20 mouse cellular contexts compared by ENCODE assay signal in the genomic region with DNA sequence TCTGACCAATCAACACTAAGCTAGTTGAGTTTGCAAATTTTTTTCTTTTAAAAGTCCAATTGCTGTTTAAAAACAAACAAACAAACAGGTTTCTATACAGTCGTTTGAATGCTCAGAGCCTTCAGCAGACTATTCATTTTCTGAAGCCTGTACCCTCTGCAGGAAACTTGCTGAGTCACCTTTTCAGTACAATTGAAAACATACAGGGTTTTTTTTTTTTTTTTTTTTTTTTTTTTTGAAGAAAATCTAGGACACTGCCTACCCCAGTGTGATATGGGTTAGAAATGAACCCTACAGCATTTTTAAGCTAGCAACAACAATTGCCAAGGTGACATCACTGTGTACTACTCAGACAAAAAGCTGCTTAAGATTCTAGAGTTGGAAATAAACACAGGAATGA. TPM values are rescaled to one million over a fixed set of nuclear protein-coding genes. Genes with fewer than 3 reads are reported as not detected.
DNase-seq lines count a peak whose midpoint lies in the region; ATAC-seq and TF ChIP-seq lines count a peak whose summit lies in the region.
"Had no signal": no experiment of that assay in that cellular context is flagged by ENCODE, and none has a peak within 500 bp of the region (broad histone marks: within the 10 kb centered on the region; RNA-seq: fewer than 3 reads in every experiment).

No protein-coding gene starts in this region.

- TF ChIP-seq CTCF in hindbrain, postnatal 0 days (IDR thresholded peaks at IDR 0.05; ENCODE audit: low read depth), result no peak

- H3K27me3 ChIP-seq in hindbrain, postnatal 0 days (ENCODE audit: insufficient read depth, low read length), result no peaks in the 10 kb centered on the region
- no peaks in the 10 kb centered on the region for H3K27me3 ChIP-seq in hindbrain, embryonic 12.5 days
- H3K27me3 ChIP-seq: embryonic facial prominence, embryonic 12.5 days; midbrain, embryonic 12.5 days had no signal

- no peak overlapping the region for H3K27ac ChIP-seq in hindbrain, postnatal 0 days
- no peak overlapping the region for H3K27ac ChIP-seq in hindbrain, embryonic 12.5 days
- H3K27ac ChIP-seq: embryonic facial prominence, embryonic 12.5 days; midbrain, embryonic 12.5 days had no signal

- no peak overlapping the region for H3K4me3 ChIP-seq in hindbrain, postnatal 0 days (ENCODE audit: low read length)
- no peak overlapping the region for H3K4me3 ChIP-seq in hindbrain, embryonic 12.5 days
- H3K4me3 ChIP-seq: embryonic facial prominence, embryonic 12.5 days; midbrain, embryonic 12.5 days had no signal

- WGBS in hindbrain, postnatal 0 days, result 25% methylated on average over 1 of the region's 1 CpGs
- 41% methylated on average over 1 of the region's 1 CpGs for WGBS in hindbrain, embryonic 12.5 days

- ATAC-seq in hindbrain, postnatal 0 days, result 0 out of 2 replicates have a peak, but pooled peaks have one; percentile 15
- ATAC-seq in hindbrain, embryonic 12.5 days (ENCODE audit: low FRiP score), result no peak

- no peaks in the 10 kb centered on the region for H3K4me1 ChIP-seq in hindbrain, postnatal 0 days (ENCODE audit: insufficient read depth, low read length)
- peaks cover 6% of the 10 kb centered on the region for H3K4me1 ChIP-seq in hindbrain, embryonic 12.5 days

- peak; percentile 27 for DNase-seq in hindbrain, postnatal 0 days (ENCODE audit: low spot score)
- DNase-seq in thymus, postnatal 0 days (ENCODE audit: low spot score), result peak; percentile 63
- no peak for DNase-seq in thymus, postnatal 36 days
- peak; percentile 43 for DNase-seq in brain, adult 2 months (ENCODE audit: low read depth, low spot score)
- no peak for DNase-seq in urinary bladder, postnatal 4 days (ENCODE audit: low spot score in 2 of 2)
- DNase-seq in right cerebral cortex, adult 2 months (ENCODE audit: low spot score in 2 of 2), result no peak
- DNase-seq in adrenal gland, adult 18-20 months (ENCODE audit: low spot score in 2 of 2), result no peak
- DNase-seq: adrenal gland, postnatal 10 days; cerebellum, postnatal 10 days; gastrocnemius, postnatal 25 days; heart, postnatal 4 days; kidney, adult 11 months; kidney, postnatal 10 days; layer of hippocampus, adult 9-11 months; right cerebral cortex, postnatal 4 days; thymus, adult 2 months had no signal

- no peaks in the 10 kb centered on the region for H3K9me3 ChIP-seq in hindbrain, postnatal 0 days (ENCODE audit: low read length)
- H3K9me3 ChIP-seq in hindbrain, embryonic 12.5 days (replicated peaks), result no peaks in the 10 kb centered on the region
- H3K9me3 ChIP-seq: embryonic facial prominence, embryonic 12.5 days; midbrain, embryonic 12.5 days had no signal

- no peak overlapping the region for H3K9ac ChIP-seq in hindbrain, postnatal 0 days (replicated peaks; ENCODE audit: low read length)
- H3K9ac ChIP-seq in hindbrain, embryonic 12.5 days, result no peak overlapping the region
- H3K9ac ChIP-seq: embryonic facial prominence, embryonic 12.5 days; midbrain, embryonic 12.5 days had no signal

- no peaks in the 10 kb centered on the region for H3K36me3 ChIP-seq in hindbrain, postnatal 0 days (ENCODE audit: insufficient read depth, low read length)
- no peaks in the 10 kb centered on the region for H3K36me3 ChIP-seq in hindbrain, embryonic 12.5 days
- H3K36me3 ChIP-seq: embryonic facial prominence, embryonic 12.5 days; midbrain, embryonic 12.5 days had no signal

- no peak overlapping the region for H3K4me2 ChIP-seq in hindbrain, postnatal 0 days (ENCODE audit: low read depth, low read length)
- no peak overlapping the region for H3K4me2 ChIP-seq in hindbrain, embryonic 12.5 days (replicated peaks)
- H3K4me2 ChIP-seq: heart, embryonic 11.5 days; midbrain, embryonic 12.5 days had no signal

RNA-seq across cellular contexts. Expression of gene Cfap97, which starts 7.6 kb away (rescaled TPM):
- total RNA-seq in hindbrain, postnatal 0 days (2014; rRNA removed), result 15.1 and 15.2 TPM in 2 replicates
- polyA plus RNA-seq in hindbrain, postnatal 0 days (2015; fragmentation: Nextera tagmentation; extraction: Ambion mirVana), result 26.8 and 28.0 TPM in 2 replicates
- polyA plus RNA-seq in hindbrain, embryonic 12.5 days (2016; fragmentation: Nextera tagmentation; extraction: Ambion mirVana), result 26.3 and 28.7 TPM in 2 replicates
- polyA plus RNA-seq in thymus, postnatal 0 days (2015; fragmentation: Nextera tagmentation; extraction: Ambion mirVana), result 36.7 and 39.0 TPM in 2 replicates
- total RNA-seq in adrenal gland, adult 18-20 months (2021), result 10 to 100 TPM; 12.3 to 15.4 TPM

RNA-seq across cellular contexts. Expression of gene Snx25, which starts 8.0 kb away (rescaled TPM):
- total RNA-seq in hindbrain, postnatal 0 days (2014; rRNA removed), result 36.9 and 38.7 TPM in 2 replicates
- polyA plus RNA-seq in hindbrain, postnatal 0 days (2015; fragmentation: Nextera tagmentation; extraction: Ambion mirVana), result 8.4 and 10.4 TPM in 2 replicates
- polyA plus RNA-seq in hindbrain, embryonic 12.5 days (2016; fragmentation: Nextera tagmentation; extraction: Ambion mirVana), result 5.6 and 5.9 TPM in 2 replicates
- polyA plus RNA-seq in thymus, postnatal 0 days (2015; fragmentation: Nextera tagmentation; extraction: Ambion mirVana), result 10.7 and 13.3 TPM in 2 replicates
- total RNA-seq in adrenal gland, adult 18-20 months (2021), result 10 to 100 TPM; 14.9 to 17.4 TPM

Comparison
In these comparisons a context has a peak if more than half of its experiments do, and no peak if none do; other contexts are left out.
1. DNase-seq: peak in hindbrain, postnatal 0 days (single experiment), thymus, postnatal 0 days (single experiment) and brain, adult 2 months (single experiment); none in thymus, postnatal 36 days (0 of 2), urinary bladder, postnatal 4 days (0 of 2), right cerebral cortex, adult 2 months (0 of 2) and adrenal gland, adult 18-20 months (0 of 2).